Mouse (Mus musculus) lung, postnatal 0 days (tissue): ENCODE measurements around the gene Tmem54. TPM values are rescaled to one million over a fixed set of nuclear protein-coding genes. Genes with fewer than 3 reads are reported as not detected.

ENCODE experiments used
- ATAC-seq: fragments of 200-750 bp; cut with Nextera tagmentation; 2 replicates; pipeline ENCODE4 v1.8.0; 2017; ENCODE audit warnings: moderate library complexity
- DNase-seq: peaks from one replicate; pipeline ENCODE4 v3.0.0-alpha.2; 2016; ENCODE audit warnings: low spot score
- H3K27ac ChIP-seq: fragments of 300-500 bp; sonication (generic); 2 replicates; pipeline ENCODE4 v1.5.1; 2014; ENCODE audit warnings: antibody characterized with exemption, mild to moderate bottlenecking, low read length, mixed read lengths
- H3K27me3 ChIP-seq: fragments of 300-500 bp; sonication (generic); replicated peaks from 2 replicates; pipeline ENCODE4 v1.6.1; 2014; ENCODE audit warnings: low read length, mixed read lengths; ENCODE audit not compliant: insufficient read depth
- H3K36me3 ChIP-seq: fragments of 300-500 bp; sonication (generic); 2 replicates; pipeline ENCODE4 v1.6.1; 2014; ENCODE audit warnings: low read length, mixed read lengths; ENCODE audit not compliant: insufficient read depth
- H3K4me1 ChIP-seq: fragments of 300-500 bp; sonication (generic); 2 replicates; pipeline ENCODE4 v1.6.1; 2014; ENCODE audit warnings: antibody characterized with exemption, low read depth, low read length, mixed read lengths; ENCODE audit not compliant: insufficient read depth
- H3K4me2 ChIP-seq: fragments of 300-500 bp; sonication (generic); replicated peaks from 2 replicates; pipeline ENCODE4 v1.6.1; 2014; ENCODE audit warnings: low read depth, mild to moderate bottlenecking, low read length, moderate library complexity, mixed read lengths
- H3K4me3 ChIP-seq: fragments of 300-500 bp; sonication (generic); 2 replicates; pipeline ENCODE4 v1.5.1; 2014; ENCODE audit warnings: low read depth, low read length
- H3K9ac ChIP-seq: fragments of 300-500 bp; sonication (generic); replicated peaks from 2 replicates; pipeline ENCODE4 v1.6.1; 2014; ENCODE audit warnings: low read depth, mild to moderate bottlenecking
- H3K9me3 ChIP-seq: fragments of 300-500 bp; sonication (generic); 2 replicates; pipeline ENCODE4 v1.6.1; 2016; ENCODE audit warnings: low read length, mixed read lengths
- CTCF ChIP-seq: IDR thresholded peaks from 2 replicates; pipeline ENCODE4 v1.5.1; 2016; ENCODE audit warnings: antibody characterized with exemption, mild to moderate bottlenecking
- EP300 ChIP-seq: IDR thresholded peaks from 2 replicates; pipeline ENCODE4 v1.6.1; 2016; ENCODE audit warnings: antibody characterized with exemption, mild to moderate bottlenecking, control low read depth
- WGBS: fragments of 180-500 bp; shearing (Covaris S2); extraction: QIAGEN DNeasy Blood & Tissue Kit; methylation state at CpG from one replicate; pipeline ENCODE4 v1.1.7; 2014; 5-methylcytosine and 5-hydroxymethylcytosine counted together
- polyA plus RNA-seq: library from polyadenylated mRNA; unstranded; fragments of >200 nt; fragmentation: Nextera tagmentation; extraction: Ambion mirVana; gene quantifications from 2 replicates; pipeline ENCODE4 v1.2.1, GENCODE M21; 2015

Tmem54 gene
- polyA plus RNA-seq, 1 experiment from 2014 or later, result 2.4 TPM

- no peaks in the 10 kb centered on the region for H3K9me3 ChIP-seq
- no peak overlapping the region for H3K9ac ChIP-seq
- DNase-seq (no peak), ATAC-seq (no peak)
- H3K4me3 ChIP-seq, result no peak overlapping the region
- no peaks in the 10 kb centered on the region for H3K4me1 ChIP-seq
- H3K36me3 ChIP-seq, result peaks cover 29% of the 10 kb centered on the region
- no peak overlapping the region for H3K27ac ChIP-seq
- TF ChIP-seq CTCF (no peak), EP300 (no peak)
- 84% methylated on average over 7 of the region's 7 CpGs for WGBS
- no peak overlapping the region for H3K4me2 ChIP-seq
- no peaks in the 10 kb centered on the region for H3K27me3 ChIP-seq
Measured at GRCm38 (mm10) chr4:129081041-129081440, 24.3 kb upstream of the Tmem54 start.

- Histone ChIP-seq H3K36me3 (peaks cover 29% of the 10 kb centered on the region), H3K27ac (no peak overlapping the region), H3K4me2 (no peak overlapping the region), H3K4me3 (no peak overlapping the region), H3K9me3 (no peaks in the 10 kb centered on the region), H3K4me1 (no peaks in the 10 kb centered on the region), H3K9ac (no peak overlapping the region), H3K27me3 (no peaks in the 10 kb centered on the region)
- DNase-seq, result peak; percentile 78
- 63% methylated on average over 6 of the region's 6 CpGs for WGBS
- ATAC-seq, result peak; percentile 48
- TF ChIP-seq CTCF, result no peak
- TF ChIP-seq EP300, result no peak
Measured at GRCm38 (mm10) chr4:129081512-129081911, 23.8 kb upstream of the Tmem54 start.

- Histone ChIP-seq H3K4me2 (no peak overlapping the region), H3K27me3 (no peaks in the 10 kb centered on the region), H3K9me3 (no peaks in the 10 kb centered on the region), H3K27ac (no peak overlapping the region), H3K4me3 (no peak overlapping the region), H3K4me1 (no peaks in the 10 kb centered on the region), H3K36me3 (peaks cover 29% of the 10 kb centered on the region), H3K9ac (no peak overlapping the region)
- WGBS, result 36% methylated on average over 3 of the region's 3 CpGs
- TF ChIP-seq EP300 (no peak), CTCF (no peak)
- DNase-seq (no peak), ATAC-seq (0 out of 2 replicates have a peak, but pooled peaks have one; percentile 13)
Measured at GRCm38 (mm10) chr4:129081939-129082338, 23.4 kb upstream of the Tmem54 start.

GRCm38 (mm10) chr4:129082379-129083115 is 22.8 kb upstream of the Tmem54 start:
- no peaks in the 10 kb centered on the region for H3K9me3 ChIP-seq
- no peak overlapping the region for H3K4me2 ChIP-seq
- H3K27ac ChIP-seq, result no peak overlapping the region
- ATAC-seq (peak; percentile 85), DNase-seq (peak; percentile 92)
- no peaks in the 10 kb centered on the region for H3K27me3 ChIP-seq
- H3K4me3 ChIP-seq, result no peak overlapping the region
- H3K4me1 ChIP-seq, result no peaks in the 10 kb centered on the region
- H3K9ac ChIP-seq, result no peak overlapping the region
- peak; percentile 91 for TF ChIP-seq CTCF
- no peak for TF ChIP-seq EP300
- 24% methylated on average over 10 of the region's 10 CpGs for WGBS
- H3K36me3 ChIP-seq, result peaks cover 29% of the 10 kb centered on the region

- H3K27me3 ChIP-seq, result no peaks in the 10 kb centered on the region
- ATAC-seq (no peak), DNase-seq (no peak)
- H3K4me2 ChIP-seq, result no peak overlapping the region
- no peak overlapping the region for H3K9ac ChIP-seq
- TF ChIP-seq CTCF (no peak), EP300 (no peak)
- 92% methylated on average over 9 of the region's 9 CpGs for WGBS
- H3K36me3 ChIP-seq, result peaks cover 11% of the 10 kb centered on the region; the same call in 1 of the 2 replicates
- no peaks in the 10 kb centered on the region for H3K4me1 ChIP-seq
- no peak overlapping the region for H3K4me3 ChIP-seq
- H3K9me3 ChIP-seq, result no peaks in the 10 kb centered on the region
- H3K27ac ChIP-seq, result no peak overlapping the region
Measured at GRCm38 (mm10) chr4:129084896-129085295, 20.5 kb upstream of the Tmem54 start.

- 0 out of 2 replicates have a peak, but pooled peaks cover under 1% of the 10 kb centered on the region for H3K36me3 ChIP-seq
- H3K9me3 ChIP-seq, result no peaks in the 10 kb centered on the region
- H3K4me3 ChIP-seq, result no peak overlapping the region
- ATAC-seq, result peak; percentile 38
- TF ChIP-seq CTCF, result peak; percentile 97
- no peak for TF ChIP-seq EP300
- H3K4me2 ChIP-seq, result no peak overlapping the region
- no peak overlapping the region for H3K9ac ChIP-seq
- no peak overlapping the region for H3K27ac ChIP-seq
- no peaks in the 10 kb centered on the region for H3K27me3 ChIP-seq
- WGBS, result 26% methylated on average over 8 of the region's 8 CpGs
- DNase-seq, result peak; percentile 81
- no peaks in the 10 kb centered on the region for H3K4me1 ChIP-seq
Measured at GRCm38 (mm10) chr4:129086078-129086477, 19.3 kb upstream of the Tmem54 start.
